Mouse (Mus musculus) embryonic facial prominence, embryonic 10.5 days (tissue): ENCODE measurements around the gene Plch1. TPM values are rescaled to one million over a fixed set of nuclear protein-coding genes. Genes with fewer than 3 reads are reported as not detected.

Source experiments
- DNase-seq: peaks from one replicate; pipeline ENCODE4 v3.0.0-alpha.2; 2017; ENCODE audit warnings: low spot score
- H3K27ac ChIP-seq: fragments of 300-500 bp; sonication (generic); replicated peaks from 2 replicates; pipeline ENCODE4 v1.5.1; 2016; ENCODE audit warnings: mild to moderate bottlenecking
- H3K27me3 ChIP-seq: fragments of 300-500 bp; sonication (generic); replicated peaks from 2 replicates; pipeline ENCODE4 v1.6.1; 2016; ENCODE audit warnings: low read depth, mild to moderate bottlenecking; ENCODE audit not compliant: poor library complexity, severe bottlenecking
- H3K36me3 ChIP-seq: fragments of 300-500 bp; sonication (generic); replicated peaks from 2 replicates; pipeline ENCODE4 v1.6.1; 2016; ENCODE audit warnings: mild to moderate bottlenecking, moderate library complexity
- H3K4me1 ChIP-seq: fragments of 300-500 bp; sonication (generic); 2 replicates; pipeline ENCODE4 v1.6.1; 2016
- H3K4me3 ChIP-seq: fragments of 300-500 bp; sonication (generic); 2 replicates; pipeline ENCODE4 v1.5.1; 2016; ENCODE audit warnings: mild to moderate bottlenecking, moderate library complexity
- H3K9me3 ChIP-seq: fragments of 300-500 bp; sonication (generic); 2 replicates; pipeline ENCODE4 v1.6.1; 2016; ENCODE audit warnings: mild to moderate bottlenecking
- WGBS: fragments of 180-500 bp; shearing (Covaris S2); methylation state at CpG from one replicate; pipeline ENCODE4 v1.1.7; 2016; 5-methylcytosine and 5-hydroxymethylcytosine counted together
- polyA plus RNA-seq: library from polyadenylated mRNA; unstranded; fragments of >200 nt; fragmentation: Nextera tagmentation; extraction: Ambion mirVana; gene quantifications from 2 replicates; pipeline ENCODE4 v1.2.1, GENCODE M21; 2016

Plch1 gene
- polyA plus RNA-seq, 1 experiment from 2014 or later: 10.5 TPM

DNA sequence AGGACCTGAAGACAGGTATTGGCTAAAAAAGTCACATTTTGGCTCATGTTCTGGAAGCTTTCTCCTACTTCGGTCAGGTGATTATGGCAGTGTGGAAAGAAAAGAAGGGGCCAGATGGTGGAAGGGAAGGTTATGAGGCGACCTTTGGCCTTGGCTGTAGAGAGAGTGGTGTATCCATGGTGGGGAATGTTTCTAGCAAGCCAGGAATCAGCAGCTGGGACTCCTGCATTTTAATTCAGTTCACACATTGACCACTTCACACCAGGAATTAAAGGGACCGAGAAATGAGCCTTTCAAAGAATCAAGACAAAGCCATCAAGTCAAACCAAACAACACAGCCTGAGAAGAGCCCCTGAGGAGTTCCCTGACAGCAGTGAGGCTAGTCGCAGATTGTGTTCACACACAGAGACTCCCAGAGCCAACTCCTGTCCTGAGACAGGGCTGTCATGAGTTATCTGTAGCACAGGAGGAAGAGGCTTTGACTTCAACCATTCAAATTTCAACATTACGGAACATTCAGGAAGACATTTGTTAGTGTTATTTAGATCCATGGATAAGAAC is 112.4 kb downstream of the Plch1 start:
- no peaks in the 10 kb centered on the region for H3K27me3 ChIP-seq
- no peak for DNase-seq
- no peaks in the 10 kb centered on the region for H3K9me3 ChIP-seq
- no peak overlapping the region for H3K4me3 ChIP-seq
- WGBS: 68% methylated on average over 5 of the region's 5 CpGs
- no peak overlapping the region for H3K27ac ChIP-seq
- H3K4me1 ChIP-seq: 0 out of 2 replicates have a peak, but pooled peaks cover 2% of the 10 kb centered on the region
- no peaks in the 10 kb centered on the region for H3K36me3 ChIP-seq

GRCm38 (mm10) chr3:63772617-63773305 is 126.5 kb downstream of the Plch1 start:
- WGBS: 85% methylated on average over 7 of the region's 7 CpGs
- no peaks in the 10 kb centered on the region for H3K27me3 ChIP-seq

GRCm38 (mm10) chr3:63760821-63761220 is 138.5 kb downstream of the Plch1 start:
- 90% methylated on average over 1 of the region's 1 CpGs for WGBS
- Histone ChIP-seq H3K36me3 (0 out of 2 replicates have a peak, but pooled peaks cover 4% of the 10 kb centered on the region), H3K4me3 (no peak overlapping the region), H3K9me3 (no peaks in the 10 kb centered on the region), H3K27me3 (no peaks in the 10 kb centered on the region), H3K4me1 (no peaks in the 10 kb centered on the region), H3K27ac (no peak overlapping the region)
- DNase-seq: no peak

More at GRCm38 (mm10) chr3:63772617-63773305, 126.5 kb downstream of the Plch1 start:
- DNase-seq: no peak
- no peaks in the 10 kb centered on the region for H3K9me3 ChIP-seq
- no peak overlapping the region for H3K4me3 ChIP-seq
- no peaks in the 10 kb centered on the region for H3K36me3 ChIP-seq
- no peak overlapping the region for H3K27ac ChIP-seq
- no peaks in the 10 kb centered on the region for H3K4me1 ChIP-seq

- H3K4me1 ChIP-seq: peaks cover 9% of the 10 kb centered on the region
- no peaks in the 10 kb centered on the region for H3K9me3 ChIP-seq
- no peak for DNase-seq
- peaks cover 3% of the 10 kb centered on the region; the same call in 1 of the 2 replicates for H3K36me3 ChIP-seq
- 60% methylated on average over 2 of the region's 2 CpGs for WGBS
- H3K4me3 ChIP-seq: no peak overlapping the region
- H3K27ac ChIP-seq: no peak overlapping the region
- no peaks in the 10 kb centered on the region for H3K27me3 ChIP-seq
Observed at GRCm38 (mm10) chr3:63740073-63740472, 159.2 kb downstream of the Plch1 start.

DNA sequence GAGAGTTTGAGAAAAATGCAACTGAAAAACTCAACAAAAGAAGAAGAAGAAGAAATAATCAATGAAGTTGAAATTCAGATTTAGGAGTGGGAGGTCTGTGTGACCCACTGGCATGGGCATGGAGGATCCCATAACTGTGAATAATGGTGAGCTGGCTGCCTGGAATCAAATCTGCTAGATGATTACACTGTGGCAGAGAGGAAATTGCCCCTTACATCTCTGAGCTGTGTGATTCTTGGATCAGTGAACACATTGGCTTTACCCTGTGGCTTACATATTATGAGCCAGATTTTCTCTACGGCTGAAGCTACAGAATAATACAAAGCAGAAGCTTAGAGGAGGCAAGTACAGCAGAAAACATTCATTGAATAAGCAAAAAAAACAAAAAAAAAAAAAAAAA is 170.9 kb downstream of the Plch1 start:
- Histone ChIP-seq H3K9me3 (no peaks in the 10 kb centered on the region), H3K27me3 (no peaks in the 10 kb centered on the region), H3K36me3 (no peaks in the 10 kb centered on the region), H3K4me3 (no peak overlapping the region), H3K27ac (no peak overlapping the region), H3K4me1 (no peaks in the 10 kb centered on the region)
- DNase-seq: no peak
- 85% methylated on average over 1 of the region's 1 CpGs for WGBS

GRCm38 (mm10) chr3:63726667-63727342 is 172.5 kb downstream of the Plch1 start:
- Histone ChIP-seq H3K27me3 (no peaks in the 10 kb centered on the region), H3K4me3 (no peak overlapping the region), H3K36me3 (no peaks in the 10 kb centered on the region), H3K9me3 (no peaks in the 10 kb centered on the region), H3K27ac (no peak overlapping the region), H3K4me1 (no peaks in the 10 kb centered on the region)
- WGBS: 71% methylated on average over 4 of the region's 4 CpGs
- no peak for DNase-seq

- H3K27ac ChIP-seq: no peak overlapping the region
- no peaks in the 10 kb centered on the region for H3K27me3 ChIP-seq
- 83% methylated on average over 2 of the region's 2 CpGs for WGBS
- no peaks in the 10 kb centered on the region for H3K4me1 ChIP-seq
- no peaks in the 10 kb centered on the region for H3K9me3 ChIP-seq
- H3K4me3 ChIP-seq: no peak overlapping the region
- peaks cover 14% of the 10 kb centered on the region for H3K36me3 ChIP-seq
- no peak for DNase-seq
Observed at GRCm38 (mm10) chr3:63693694-63694093, 205.6 kb downstream of the Plch1 start.

DNA sequence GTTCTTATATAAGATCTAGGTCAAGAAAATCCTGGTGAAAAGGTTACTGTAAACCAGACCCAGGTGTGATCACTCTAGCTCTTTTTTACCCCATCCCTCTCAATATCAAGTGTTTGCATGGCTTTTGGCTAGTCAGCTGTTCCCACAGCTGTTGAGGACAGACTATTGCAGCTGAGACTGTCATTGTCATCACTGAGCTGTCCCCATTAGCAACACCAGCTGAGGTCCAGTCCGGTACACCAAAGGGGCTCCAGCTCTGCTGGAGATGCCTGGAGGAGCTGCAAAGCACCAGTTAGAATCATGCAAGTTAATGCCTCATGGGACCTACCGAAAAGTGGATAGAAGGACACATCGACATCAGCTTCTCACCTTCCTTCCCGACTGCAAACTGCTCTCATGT is 206.5 kb downstream of the Plch1 start:
- no peak for DNase-seq
- no peaks in the 10 kb centered on the region for H3K4me1 ChIP-seq
- no peak overlapping the region for H3K27ac ChIP-seq
- no peaks in the 10 kb centered on the region for H3K9me3 ChIP-seq
- WGBS: 90% methylated on average over 4 of the region's 4 CpGs
- no peak overlapping the region for H3K4me3 ChIP-seq
- no peaks in the 10 kb centered on the region for H3K27me3 ChIP-seq
- H3K36me3 ChIP-seq: peaks cover 4% of the 10 kb centered on the region

- 66% methylated on average over 4 of the region's 4 CpGs for WGBS
- Histone ChIP-seq H3K4me3 (no peak overlapping the region), H3K4me1 (no peaks in the 10 kb centered on the region), H3K27ac (no peak overlapping the region), H3K27me3 (no peaks in the 10 kb centered on the region), H3K36me3 (no peaks in the 10 kb centered on the region), H3K9me3 (no peaks in the 10 kb centered on the region)
- no peak for DNase-seq
Observed at GRCm38 (mm10) chr3:63668779-63669178, 230.5 kb downstream of the Plch1 start.

DNA sequence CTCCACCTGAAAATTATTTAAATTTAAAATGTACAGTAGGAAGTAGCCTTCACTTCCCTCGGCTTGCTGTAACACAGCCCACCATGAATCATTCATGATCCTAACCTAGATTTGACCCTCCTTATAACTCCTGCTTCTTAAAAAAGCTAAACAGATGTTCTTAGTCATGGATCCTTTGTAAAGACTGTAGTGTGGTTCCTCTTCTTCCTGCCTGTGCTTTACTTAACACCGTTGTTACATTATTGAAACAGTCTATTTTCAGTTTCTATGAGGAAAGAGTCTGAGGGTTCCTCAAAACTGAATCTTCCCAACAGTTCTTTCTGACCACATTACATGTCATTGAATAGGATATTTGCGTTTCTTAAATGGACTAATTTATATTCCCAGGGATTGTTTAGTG is 234.0 kb downstream of the Plch1 start:
- no peaks in the 10 kb centered on the region for H3K9me3 ChIP-seq
- no peak for DNase-seq
- H3K36me3 ChIP-seq: no peaks in the 10 kb centered on the region
- no peak overlapping the region for H3K27ac ChIP-seq
- no peaks in the 10 kb centered on the region for H3K27me3 ChIP-seq
- WGBS: 86% methylated on average over 3 of the region's 3 CpGs
- no peaks in the 10 kb centered on the region for H3K4me1 ChIP-seq
- no peak overlapping the region for H3K4me3 ChIP-seq

DNA sequence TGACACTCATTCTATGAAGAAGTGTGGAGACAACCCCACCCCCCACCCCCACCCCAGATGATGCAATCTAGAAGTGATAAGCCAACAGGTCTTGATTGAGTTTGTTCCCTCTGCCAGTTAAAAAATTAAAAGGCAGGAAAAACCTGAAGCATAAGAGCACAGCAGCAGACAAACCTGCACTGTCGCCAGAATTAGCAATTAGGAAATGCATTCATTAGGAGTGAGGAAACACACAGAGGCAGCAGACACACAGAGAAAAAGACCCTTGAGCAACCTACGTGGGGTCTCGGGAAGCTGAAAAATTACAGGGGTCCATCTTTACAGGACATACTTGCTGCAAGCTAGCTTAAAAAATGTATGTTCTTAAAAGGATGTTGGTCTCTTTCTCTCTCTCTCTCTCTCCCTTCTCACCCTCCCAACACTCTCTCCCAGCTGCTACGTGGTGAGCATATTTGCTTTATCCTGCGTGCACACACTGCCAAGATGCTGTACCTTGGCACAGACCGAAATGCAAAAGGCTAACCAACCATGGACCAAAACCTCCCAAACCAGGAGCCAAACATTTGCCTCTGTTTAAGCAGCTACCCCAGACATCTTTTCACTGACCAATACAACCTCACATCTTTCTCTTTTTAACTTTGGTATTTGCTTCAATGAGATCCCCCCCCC is 234.6 kb downstream of the Plch1 start:
- H3K27me3 ChIP-seq: no peaks in the 10 kb centered on the region
- H3K4me1 ChIP-seq: no peaks in the 10 kb centered on the region
- H3K9me3 ChIP-seq: no peaks in the 10 kb centered on the region
- no peak overlapping the region for H3K27ac ChIP-seq
- 81% methylated on average over 6 of the region's 6 CpGs for WGBS
- H3K36me3 ChIP-seq: no peaks in the 10 kb centered on the region
- no peak for DNase-seq
- no peak overlapping the region for H3K4me3 ChIP-seq
